Mouse (Mus musculus) skeletal muscle tissue, postnatal 0 days (tissue): ENCODE data around the gene Rimbp3. TPM values are rescaled to one million over a fixed set of nuclear protein-coding genes. Genes with fewer than 3 reads are reported as not detected.

ENCODE experiments used
- polyA plus RNA-seq: library from polyadenylated mRNA; unstranded; fragments of >200 nt; fragmentation: Nextera tagmentation; extraction: Ambion mirVana; gene quantifications from 2 replicates; pipeline ENCODE4 v1.2.1, GENCODE M21; 2015

The Rimbp3 gene
- polyA plus RNA-seq: 0.10 and 0.16 TPM in 2 replicates

DNA sequence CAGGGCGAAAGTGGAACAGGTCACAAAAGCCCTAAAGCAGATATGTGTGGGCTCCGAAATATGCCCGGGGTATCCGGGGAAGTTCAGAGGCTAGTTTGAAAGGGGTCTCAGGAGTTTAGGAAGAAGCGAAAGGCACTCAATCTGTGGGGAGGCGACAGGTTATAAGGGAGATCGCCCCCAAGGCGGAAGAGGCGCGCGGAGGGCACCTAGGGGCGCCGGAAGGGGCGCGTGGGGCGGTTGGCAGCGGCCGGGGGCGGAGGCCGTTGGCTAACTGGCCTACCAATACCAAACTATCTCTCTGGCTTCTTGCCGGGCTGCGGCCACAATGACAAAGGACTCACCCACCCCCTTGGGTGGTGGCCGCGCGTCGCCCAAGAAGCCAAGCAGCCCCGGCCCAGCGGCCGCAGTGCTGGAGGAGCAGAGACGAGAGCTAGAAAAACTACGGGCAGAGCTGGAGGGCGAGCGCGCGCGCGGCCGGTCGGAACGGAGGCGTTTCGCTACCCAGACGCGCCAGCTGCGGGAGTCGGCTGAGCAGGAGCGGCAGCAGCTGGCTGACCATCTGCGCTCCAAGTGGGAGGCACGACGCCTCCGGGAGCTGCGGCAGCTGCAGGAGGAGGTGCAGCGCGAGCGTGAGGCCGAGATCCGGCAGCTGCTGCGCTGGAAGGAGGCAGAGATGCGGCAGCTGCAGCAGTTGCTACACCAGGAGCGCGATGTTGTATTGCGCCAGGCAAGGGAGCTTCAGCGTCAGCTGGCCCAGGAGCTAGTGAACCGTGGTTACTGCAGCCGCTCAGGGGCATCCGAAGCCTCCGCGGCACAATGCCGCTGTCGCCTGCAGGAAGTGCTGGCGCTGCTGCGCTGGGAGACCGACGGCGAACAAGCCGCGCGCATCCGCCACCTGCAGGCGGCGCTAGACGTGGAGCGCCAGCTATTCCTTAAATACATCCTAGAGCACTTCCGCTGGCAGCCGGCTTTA, at the start of gene Rimbp3:
Gene Rimbp3 (plus strand): TSS at position 215 of the 973 bp plus-strand sequence.

GRCm38 (mm10) chr16:17202549-17202948, 5.9 kb upstream of the Rimbp3 start, which contains the start of gene Ube2l3:
Gene Ube2l3, minus strand, starts transcription at chr16:17202649.

DNA sequence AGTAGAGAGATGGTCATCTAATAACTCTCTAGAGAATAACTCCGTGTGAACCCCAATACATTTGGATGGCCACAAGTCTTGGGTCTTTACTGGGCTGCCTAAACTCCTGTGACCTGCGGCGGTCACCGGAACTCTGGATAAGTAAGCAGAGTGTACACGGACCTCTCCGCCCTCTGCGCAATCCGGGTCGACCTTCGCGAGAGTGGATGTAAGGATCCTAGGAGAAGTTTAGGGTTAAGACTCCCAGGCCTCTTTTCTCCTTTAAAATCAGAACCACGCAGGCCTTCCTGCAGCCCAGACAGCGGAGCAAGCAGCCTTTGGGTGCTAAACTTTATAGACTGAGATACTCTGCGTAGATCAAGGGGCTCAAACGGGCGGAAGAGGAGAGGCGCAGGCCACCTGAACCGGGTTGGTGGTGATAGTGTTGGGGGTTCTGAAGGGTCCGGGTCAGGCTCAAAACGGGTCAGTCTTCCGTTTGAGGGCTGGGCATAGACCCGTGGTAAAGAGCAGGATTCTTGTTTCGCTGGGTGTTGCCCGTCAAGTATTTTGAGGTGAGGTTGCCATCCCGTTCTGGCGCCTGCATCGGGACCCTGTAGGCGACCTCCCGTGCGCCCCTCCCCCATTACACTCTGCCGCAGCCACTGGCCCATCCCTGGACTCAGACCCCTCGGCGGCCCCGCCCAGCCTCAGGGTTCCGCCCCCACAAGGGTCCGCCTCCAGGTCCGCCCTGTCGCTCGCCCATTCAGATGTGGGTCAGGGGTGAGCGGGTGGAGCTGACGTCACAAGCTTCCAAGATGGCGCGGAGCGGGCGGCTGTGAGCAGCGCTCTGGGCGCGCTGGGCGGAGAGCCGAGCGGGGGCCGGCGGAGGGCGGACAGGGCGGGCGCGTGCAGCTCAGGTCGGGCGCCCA, 24.6 kb downstream of the Rimbp3 start, which contains the start of gene Hic2:
Gene Hic2 (plus strand): TSS at position 779 of the 908 bp plus-strand sequence.

Other genes starting within 250 kb of the Rimbp3 start
- 91.6 and 99.3 TPM in 2 replicates for gene Mapk1, start 225.2 kb upstream of the Rimbp3 start, polyA plus RNA-seq
- 5.3 and 7.5 TPM in 2 replicates for gene Ypel1, start 138.9 kb upstream of the Rimbp3 start, polyA plus RNA-seq
- gene Ppil2, start 97.3 kb upstream of the Rimbp3 start, polyA plus RNA-seq: 51.8 and 53.1 TPM in 2 replicates
- gene 2610318N02Rik, start 83.4 kb upstream of the Rimbp3 start, polyA plus RNA-seq: 1.2 and 1.7 TPM in 2 replicates
- 5.9 and 9.9 TPM in 2 replicates for gene Sdf2l1, start 76.2 kb upstream of the Rimbp3 start, polyA plus RNA-seq
- 0.59 and 1.2 TPM in 2 replicates for gene Ydjc, start 64.0 kb upstream of the Rimbp3 start, polyA plus RNA-seq
- 0.15 TPM in 2 replicates for gene Ccdc116, start 61.4 kb upstream of the Rimbp3 start, polyA plus RNA-seq
- gene Ube2l3, start 6.0 kb upstream of the Rimbp3 start, polyA plus RNA-seq: 207 and 232 TPM in 2 replicates
- 1.1 and 1.2 TPM in 2 replicates for gene Hic2, start 25.0 kb downstream of the Rimbp3 start, polyA plus RNA-seq
- gene Tmem191c, start 67.5 kb downstream of the Rimbp3 start, polyA plus RNA-seq: 3.2 and 4.5 TPM in 2 replicates
- 0.06 and 0.32 TPM in 2 replicates for gene Serpind1, start 122.8 kb downstream of the Rimbp3 start, polyA plus RNA-seq
- 6.6 and 8.0 TPM in 2 replicates for gene Snap29, start 197.4 kb downstream of the Rimbp3 start, polyA plus RNA-seq
- gene Pi4ka, start 197.7 kb downstream of the Rimbp3 start, polyA plus RNA-seq: 7.5 and 9.4 TPM in 2 replicates
- gene Crkl, start 243.4 kb downstream of the Rimbp3 start, polyA plus RNA-seq: 36.6 and 38.3 TPM in 2 replicates